Mouse (Mus musculus) liver, embryonic 14.5 days (tissue): Measurements from ENCODE around the gene Fau. TPM values are rescaled to one million over a fixed set of nuclear protein-coding genes. Genes with fewer than 3 reads are reported as not detected.
"Not testable (repeated sequence)": the region's sequence is repeated elsewhere in the genome, so short reads cannot be mapped to it uniquely, and the experiment has no call there.

Experiments
- ATAC-seq: fragments of 200-750 bp; cut with Nextera tagmentation; 2 replicates; pipeline ENCODE4 v1.8.0; 2017; ENCODE audit warnings: moderate number of reproducible peaks, mild to moderate bottlenecking, moderate library complexity; ENCODE audit not compliant: insufficient read depth
- DNase-seq, 3 experiments: peaks; one replicate each; pipeline ENCODE4 v3.0.0-alpha.2; 2012 to 2013; ENCODE audit warnings: low read depth in 3 of 3, low spot score in 3 of 3
- H3K27ac ChIP-seq: fragments of 300-500 bp; sonication (generic); 2 replicates; pipeline ENCODE4 v1.5.1; 2014; ENCODE audit warnings: moderate library complexity, mild to moderate bottlenecking, control low read depth, inconsistent platforms
- H3K27me3 ChIP-seq: fragments of 300-500 bp; sonication (generic); 2 replicates; pipeline ENCODE4 v1.6.1; 2014; ENCODE audit warnings: mild to moderate bottlenecking, low read length, moderate library complexity; ENCODE audit not compliant: control insufficient read depth, insufficient read depth
- H3K36me3 ChIP-seq: fragments of 300-500 bp; sonication (generic); replicated peaks from 2 replicates; pipeline ENCODE4 v1.6.1; 2014; ENCODE audit warnings: low read depth; ENCODE audit not compliant: control insufficient read depth, insufficient read depth
- H3K4me1 ChIP-seq, 2 experiments: fragments of 200-500 bp in 1 of 2; fragments of 300-500 bp in 1 of 2; sonication (generic) in 1 of 2; replicated peaks; 2 replicates each; pipeline ENCODE4 v1.6.1; 2012 to 2014; ENCODE audit warnings: antibody characterized with exemption in 1 of 2, inconsistent platforms in 1 of 2, low read length in 1 of 2; ENCODE audit not compliant: control insufficient read depth in 2 of 2, insufficient read depth in 2 of 2
- H3K4me2 ChIP-seq: fragments of 300-500 bp; sonication (generic); 2 replicates; pipeline ENCODE4 v1.6.1; 2014; ENCODE audit warnings: low read depth, mild to moderate bottlenecking, control low read depth, moderate library complexity
- H3K4me3 ChIP-seq, 2 experiments: fragments of 200-500 bp in 1 of 2; fragments of 300-500 bp in 1 of 2; sonication (generic) in 1 of 2; 2 replicates each; pipeline ENCODE4 v1.5.1; 2012 to 2014; ENCODE audit warnings: low read depth in 2 of 2, low read length in 2 of 2, mild to moderate bottlenecking in 2 of 2, control low read depth in 1 of 2, inconsistent platforms in 1 of 2, moderate library complexity in 1 of 2; ENCODE audit not compliant: insufficient read depth in 1 of 2
- H3K9ac ChIP-seq: fragments of 300-500 bp; sonication (generic); replicated peaks from 2 replicates; pipeline ENCODE4 v1.6.1; 2014; ENCODE audit warnings: mild to moderate bottlenecking, control low read depth, moderate library complexity
- H3K9me3 ChIP-seq: fragments of 300-500 bp; sonication (generic); 2 replicates; pipeline ENCODE4 v1.6.1; 2016; ENCODE audit warnings: low read length, mixed read lengths; ENCODE audit not compliant: control insufficient read depth
- CTCF ChIP-seq: IDR thresholded peaks from 2 replicates; pipeline ENCODE4 v1.5.1; 2016; ENCODE audit warnings: antibody characterized with exemption, low read depth, control low read depth
- EP300 ChIP-seq: IDR thresholded peaks from 2 replicates; pipeline ENCODE4 v1.6.1; 2016; ENCODE audit warnings: antibody characterized with exemption, low read depth
- WGBS: fragments of 180-500 bp; shearing (Covaris S2); extraction: QIAGEN DNeasy Blood & Tissue Kit; methylation state at CpG from one replicate; pipeline ENCODE4 v1.1.7; 2014; ENCODE audit not compliant: insufficient replicate concordance; 5-methylcytosine and 5-hydroxymethylcytosine counted together
- polyA plus RNA-seq, 2 experiments: library from polyadenylated mRNA; depleted of rRNA in 1 of 2; stranded (reverse) in 1 of 2; unstranded in 1 of 2; fragments of >200 nt; fragmentation: Nextera tagmentation in 1 of 2; extraction: Ambion mirVana in 1 of 2; gene quantifications; 2 replicates each; pipeline versions ENCODE4 v1.2.1 to v1.2.3; 2012 to 2014

Gene Fau
- polyA plus RNA-seq, 2 experiments: 639 to 969 TPM

GRCm38 (mm10) chr19:6044102-6044501, 13.5 kb upstream of the Fau start:
- H3K9me3 ChIP-seq, H3K4me2 ChIP-seq, ATAC-seq, H3K27ac ChIP-seq, H3K4me3 ChIP-seq, H3K27me3 ChIP-seq, H3K9ac ChIP-seq, H3K36me3 ChIP-seq: not testable (repeated sequence)
- peak in 1 of 3 experiments; percentile 37 for DNase-seq
- TF ChIP-seq CTCF: peak; percentile 44
- peaks cover 15 to 21% of the 10 kb centered on the region in 2 experiments for H3K4me1 ChIP-seq
- 33% methylated on average over 4 of the region's 4 CpGs for WGBS

- no peak for TF ChIP-seq EP300
- TF ChIP-seq CTCF: peak; percentile 44
- peak; percentile 49 to 66 (median 51) for DNase-seq
- Histone ChIP-seq H3K4me1 (peaks cover 15 to 21% of the 10 kb centered on the region in 2 experiments), H3K36me3 (peaks cover 25% of the 10 kb centered on the region), H3K27me3 (no peaks in the 10 kb centered on the region), H3K9ac (peak overlapping the region; percentile 97), H3K4me2 (peak overlapping the region; percentile 99), H3K4me3 (peak overlapping the region; percentile 90 to 91), H3K9me3 (no peaks in the 10 kb centered on the region), H3K27ac (peak overlapping the region; percentile 96)
- WGBS: 11% methylated on average over 20 of the region's 20 CpGs
- ATAC-seq: peak; percentile 53
Measured at GRCm38 (mm10) chr19:6045366-6046293, 12.0 kb upstream of the Fau start.

- peaks cover 15 to 21% of the 10 kb centered on the region in 2 experiments for H3K4me1 ChIP-seq
- ATAC-seq (peak; percentile 92), DNase-seq (peak; percentile 93 to 96 (median 95))
- H3K36me3 ChIP-seq: peaks cover 34% of the 10 kb centered on the region
- H3K9ac ChIP-seq: peak within 1 kb of the TSS; percentile 97
- H3K4me3 ChIP-seq: peak within 1 kb of the TSS; percentile 90 to 91
- peak within 1 kb of the TSS; percentile 99 for H3K4me2 ChIP-seq
- H3K9me3 ChIP-seq: no peaks in the 10 kb centered on the region
- no peak for TF ChIP-seq CTCF
- TF ChIP-seq EP300: peak; percentile 33; the same call in 1 of the 2 replicates
- WGBS: under 1% methylated on average over 65 of the region's 65 CpGs
- H3K27me3 ChIP-seq: no peaks in the 10 kb centered on the region
- peak within 1 kb of the TSS; percentile 96 for H3K27ac ChIP-seq
Measured at GRCm38 (mm10) chr19:6046294-6047153, 11.1 kb upstream of the Fau start, which contains the start of gene Syvn1. TSS of gene Syvn1 (plus strand) at chr19:6046576.

GRCm38 (mm10) chr19:6047154-6047898, 10.3 kb upstream of the Fau start:
- Histone ChIP-seq H3K4me3 (peak overlapping the region; percentile 90 to 91), H3K27ac (peak overlapping the region; percentile 96), H3K9ac (peak overlapping the region; percentile 97), H3K4me2 (peak overlapping the region; percentile 99), H3K4me1 (peaks cover 15 to 21% of the 10 kb centered on the region in 2 experiments), H3K36me3 (peaks cover 42% of the 10 kb centered on the region), H3K27me3 (no peaks in the 10 kb centered on the region), H3K9me3 (no peaks in the 10 kb centered on the region)
- ATAC-seq (peak; percentile 13), DNase-seq (no peak)
- TF ChIP-seq CTCF: peak; percentile 8; the same call in 1 of the 2 replicates
- no peak for TF ChIP-seq EP300
- 2% methylated on average over 43 of the region's 44 CpGs for WGBS
